Mouse (Mus musculus) retina, postnatal 1 day (tissue): Measurements from ENCODE around the gene Mogs.

Experiments
- DNase-seq: peaks from one replicate; pipeline ENCODE4 v3.0.0-alpha.2; 2012

Mogs gene

DNA sequence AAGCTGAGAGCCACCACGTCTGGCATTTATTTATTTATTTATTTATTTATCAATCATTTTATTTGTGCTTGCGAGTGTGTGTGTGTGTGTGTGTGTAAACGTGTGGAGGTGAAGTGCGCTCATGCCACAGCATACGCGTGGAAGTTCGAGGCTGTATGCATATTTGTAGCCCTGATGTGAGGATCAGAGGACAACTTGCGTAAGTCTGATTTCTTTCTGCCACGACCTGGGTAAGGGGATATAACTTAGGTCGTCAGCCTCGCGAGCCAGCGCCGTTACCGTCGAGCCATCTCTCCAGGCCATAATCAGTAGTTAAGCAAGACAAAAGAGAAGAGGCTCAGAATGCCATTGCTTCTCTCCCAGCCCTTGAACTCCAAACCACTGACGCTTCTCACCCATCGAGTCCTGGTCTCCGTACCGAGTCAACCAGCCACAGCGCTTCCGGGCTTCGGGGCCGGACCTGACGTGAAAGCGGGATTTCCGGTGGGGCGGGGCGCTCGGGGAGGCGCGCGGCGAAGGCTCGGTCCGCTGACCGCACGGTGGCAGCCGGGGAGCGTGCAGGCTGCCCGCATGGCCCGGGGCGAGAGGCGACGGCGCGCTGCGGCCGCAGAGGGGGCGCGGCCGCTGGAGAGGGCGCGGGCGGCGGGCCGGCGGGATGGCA, at the start of gene Mogs:
TSS of gene Mogs (plus strand) at position 486 of the 661 bp plus-strand sequence.
- DNase-seq: peak; percentile 94

DNA sequence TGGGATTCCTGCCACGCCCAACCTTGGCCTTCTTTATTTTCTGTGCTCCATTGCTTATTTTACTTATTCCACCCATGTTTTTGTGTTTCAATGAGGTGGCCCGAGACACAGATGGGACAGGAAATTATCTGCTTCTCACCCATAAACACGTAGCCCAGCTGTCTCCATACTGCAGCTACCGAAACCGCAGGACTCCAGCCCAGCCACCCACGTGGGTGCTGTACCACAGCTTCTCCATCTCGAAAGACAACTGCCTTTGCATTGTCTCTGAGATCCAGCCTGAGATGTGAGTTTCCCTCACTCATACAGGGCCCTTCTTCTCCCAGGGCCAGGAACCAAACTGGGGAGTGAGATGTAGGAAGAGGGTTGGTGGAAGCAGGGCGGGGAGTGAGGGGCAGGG, 49.3 kb upstream of the Mogs start:
- DNase-seq: no peak

DNA sequence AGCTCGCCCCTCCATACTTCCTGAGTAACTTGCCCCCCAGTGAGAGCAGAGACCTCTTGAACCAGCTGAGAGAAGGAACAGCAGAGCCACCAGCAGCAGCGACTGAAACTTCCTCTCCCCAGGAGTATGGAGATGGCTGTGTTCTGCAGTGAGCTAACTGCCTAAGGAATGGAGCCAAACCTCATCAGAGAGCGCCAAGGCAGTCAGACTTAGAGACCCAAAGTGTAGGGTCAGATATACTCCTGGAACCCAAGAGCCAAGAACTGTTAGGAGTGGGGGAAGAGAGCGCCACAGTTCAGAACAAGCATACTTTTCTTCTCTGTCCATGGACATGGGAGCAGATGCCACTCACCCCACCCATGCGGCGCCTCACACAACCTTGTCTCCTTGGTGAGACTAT, 48.9 kb upstream of the Mogs start:
- no peak for DNase-seq

DNA sequence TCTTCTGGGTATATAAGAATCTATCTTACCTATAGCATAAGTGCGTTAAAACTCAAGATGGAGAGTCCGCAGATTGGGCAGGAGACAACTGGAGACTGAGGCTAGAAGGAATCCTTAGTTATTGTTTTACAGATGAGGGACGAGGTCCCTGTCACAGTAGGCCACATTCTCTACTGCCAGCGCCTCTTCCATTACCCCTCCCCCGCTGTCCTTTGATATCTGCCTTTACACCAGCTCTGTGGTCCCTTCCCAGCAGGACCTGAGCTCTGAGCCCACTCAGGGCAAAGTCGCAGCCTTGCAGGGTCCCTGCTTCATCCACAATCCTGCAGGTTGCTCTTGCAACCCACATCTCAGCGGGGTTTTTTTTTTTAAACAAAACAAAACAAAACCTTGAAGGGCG, 47.1 kb upstream of the Mogs start:
- no peak for DNase-seq

DNA sequence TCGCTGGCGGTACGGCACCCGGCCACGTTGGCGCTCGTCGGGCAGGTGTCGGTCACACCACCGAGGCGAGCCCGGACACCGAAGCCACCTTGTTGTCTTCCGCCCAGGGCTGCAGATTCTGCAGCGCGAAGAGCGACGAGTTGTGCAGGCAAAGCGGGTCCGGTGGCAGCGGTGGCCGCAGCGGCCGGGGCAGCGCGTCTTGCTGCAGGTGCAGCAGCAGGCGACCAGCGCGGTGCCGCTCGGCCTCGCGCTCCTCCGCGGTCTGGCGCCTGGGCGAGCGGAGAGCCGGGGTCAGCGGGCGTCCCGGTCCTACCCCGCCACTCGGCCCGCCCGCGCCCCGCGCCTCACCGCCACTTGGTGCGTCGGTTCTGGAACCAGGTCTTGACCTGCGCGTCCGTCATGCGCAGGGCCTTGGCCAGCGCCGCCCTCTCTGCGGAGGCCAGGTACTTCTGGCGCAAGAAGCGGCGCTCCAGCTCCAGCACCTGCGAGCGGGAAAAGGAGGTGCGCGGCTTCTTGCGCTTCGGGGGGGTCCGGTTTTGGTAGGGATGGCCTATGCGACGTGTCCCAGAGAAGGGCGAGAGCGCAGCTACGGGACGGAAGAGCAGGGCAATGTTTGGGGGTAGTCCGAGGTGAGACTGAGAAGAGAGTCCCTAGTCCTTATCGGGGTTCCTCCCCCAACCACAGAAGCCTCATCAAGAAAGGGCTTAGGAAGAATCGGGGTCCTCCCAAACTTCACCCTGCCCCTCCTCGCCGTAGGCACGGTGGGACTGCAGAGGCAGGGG, 46.4 kb upstream of the Mogs start:
- peak; percentile 24 for DNase-seq

DNA sequence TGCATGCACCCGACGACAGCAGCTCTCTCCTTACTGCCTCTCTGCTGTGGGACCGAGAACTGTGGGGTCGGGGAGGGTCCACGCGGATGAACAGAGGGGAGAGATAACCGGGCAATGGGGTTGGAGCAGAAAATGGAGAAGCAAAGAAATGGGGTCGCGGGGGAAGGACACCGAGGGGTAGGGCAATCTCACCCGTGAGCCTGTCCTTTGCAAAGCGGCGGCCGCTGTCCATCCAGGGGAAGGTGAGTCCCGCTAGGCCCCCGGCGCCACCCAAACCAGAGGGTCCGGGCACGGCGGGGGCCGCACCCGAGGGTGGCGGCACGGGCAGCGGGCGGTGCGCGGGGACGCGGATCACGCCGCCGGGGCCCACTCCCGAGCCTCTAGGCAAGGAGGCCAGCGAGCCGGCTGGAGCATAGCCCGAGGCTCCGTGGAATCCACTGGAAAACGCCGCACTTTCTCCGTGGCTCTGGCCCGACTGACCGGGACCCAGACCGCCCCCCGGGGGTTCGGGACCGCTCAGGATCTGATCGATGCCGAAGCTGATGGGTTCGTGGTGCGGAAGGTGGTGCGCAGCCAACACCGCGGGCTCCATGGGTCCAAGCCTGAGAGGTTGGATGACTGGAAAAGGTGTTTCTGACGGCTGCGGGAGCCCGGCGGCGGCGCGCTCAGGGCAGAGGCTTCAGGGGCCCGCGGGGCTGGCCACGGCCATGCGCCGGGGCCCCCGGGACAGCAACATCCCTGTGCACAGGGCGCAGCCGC, 45.6 kb upstream of the Mogs start:
- no peak for DNase-seq

DNA sequence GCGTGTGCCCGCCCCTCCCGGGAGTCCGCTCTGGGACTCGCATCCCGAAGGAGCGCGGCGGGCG, 45.2 kb upstream of the Mogs start, which contains the start of gene Tlx2:
TSS of gene Tlx2 (minus strand) at position 47 of the 64 bp plus-strand sequence.
- DNase-seq: no peak

DNA sequence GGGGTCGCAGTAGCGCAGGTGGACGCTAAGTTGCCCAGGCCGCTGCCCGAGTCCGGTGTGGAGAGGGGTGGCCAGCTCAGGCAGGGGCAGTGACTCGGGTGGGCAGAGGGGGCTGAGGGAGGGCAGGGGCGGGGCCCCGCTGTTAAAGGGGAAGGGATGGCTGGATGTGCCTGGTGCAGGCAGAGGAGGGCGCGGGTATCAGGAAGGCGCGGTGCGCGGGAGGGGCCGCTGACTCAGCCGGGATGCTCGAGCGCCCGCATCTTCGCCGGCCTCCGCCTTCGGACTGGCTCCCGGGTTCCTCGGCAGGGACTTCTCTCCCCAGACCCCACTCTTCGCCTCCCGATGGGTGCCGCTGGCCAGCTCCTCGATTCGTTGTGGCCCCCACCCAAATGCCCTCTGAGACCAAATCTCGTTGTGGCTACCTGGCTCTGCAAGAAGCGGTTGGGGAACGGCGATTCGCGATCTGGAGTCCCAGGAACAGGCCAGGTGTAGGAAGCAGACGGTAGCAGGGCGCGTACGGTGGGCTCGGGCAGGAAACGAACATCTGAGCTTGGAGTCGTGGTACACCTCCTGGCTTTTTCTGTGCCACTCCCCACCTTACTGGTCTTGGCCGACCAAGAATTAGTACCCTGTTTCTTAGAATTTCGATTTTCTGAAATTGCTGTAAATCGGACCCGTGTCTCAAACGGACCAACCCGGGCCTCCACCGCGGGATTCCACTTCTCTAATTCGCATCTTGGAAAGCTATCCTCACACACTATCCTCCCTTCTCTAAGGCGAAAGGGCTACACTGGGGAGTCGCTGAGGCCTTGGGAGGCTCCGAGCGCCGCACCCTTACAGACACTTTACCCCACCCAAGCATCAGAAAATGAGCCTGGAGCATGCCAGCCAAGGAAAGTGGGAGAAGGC, 44.7 kb upstream of the Mogs start:
- peak; percentile 60 for DNase-seq

DNA sequence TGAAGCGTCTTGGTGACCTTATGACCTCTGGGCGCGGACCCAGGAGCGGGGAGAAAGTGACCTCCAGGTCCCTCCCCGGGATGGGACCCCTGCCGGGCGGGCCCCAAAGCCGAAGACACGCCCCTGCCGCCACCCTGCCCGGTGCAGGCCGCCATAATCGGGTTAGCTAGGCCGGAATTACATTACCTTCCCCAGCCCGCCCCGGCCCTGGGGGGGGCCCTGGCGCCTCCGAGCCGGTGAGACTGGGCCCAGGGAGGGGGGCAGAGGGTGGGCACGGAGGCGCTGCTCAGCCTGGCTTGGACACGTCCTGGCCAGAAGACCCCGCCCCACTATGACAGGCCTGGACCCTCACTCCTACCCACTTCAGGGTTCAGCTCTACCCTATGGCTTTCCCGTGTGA, 44.1 kb upstream of the Mogs start:
- peak; percentile 45 for DNase-seq

DNA sequence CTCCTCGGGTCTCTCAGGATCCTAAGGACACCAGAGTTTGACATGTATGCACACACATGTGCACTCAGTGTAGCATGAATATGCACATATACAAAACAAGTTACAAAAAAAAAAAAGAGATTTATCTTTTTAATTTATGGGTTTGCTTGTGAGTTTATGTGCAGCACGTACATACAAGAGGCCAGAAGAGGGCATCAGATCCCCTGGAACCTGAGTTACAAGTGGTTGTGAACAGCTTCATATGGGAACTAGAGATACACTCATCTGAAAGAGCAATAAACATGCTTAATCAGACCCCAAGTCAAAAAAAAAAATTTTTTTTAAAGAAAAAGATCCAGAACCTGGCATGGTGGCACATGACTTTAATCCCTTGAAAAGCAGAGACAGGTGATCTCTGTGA, 40.3 kb upstream of the Mogs start:
- no peak for DNase-seq

DNA sequence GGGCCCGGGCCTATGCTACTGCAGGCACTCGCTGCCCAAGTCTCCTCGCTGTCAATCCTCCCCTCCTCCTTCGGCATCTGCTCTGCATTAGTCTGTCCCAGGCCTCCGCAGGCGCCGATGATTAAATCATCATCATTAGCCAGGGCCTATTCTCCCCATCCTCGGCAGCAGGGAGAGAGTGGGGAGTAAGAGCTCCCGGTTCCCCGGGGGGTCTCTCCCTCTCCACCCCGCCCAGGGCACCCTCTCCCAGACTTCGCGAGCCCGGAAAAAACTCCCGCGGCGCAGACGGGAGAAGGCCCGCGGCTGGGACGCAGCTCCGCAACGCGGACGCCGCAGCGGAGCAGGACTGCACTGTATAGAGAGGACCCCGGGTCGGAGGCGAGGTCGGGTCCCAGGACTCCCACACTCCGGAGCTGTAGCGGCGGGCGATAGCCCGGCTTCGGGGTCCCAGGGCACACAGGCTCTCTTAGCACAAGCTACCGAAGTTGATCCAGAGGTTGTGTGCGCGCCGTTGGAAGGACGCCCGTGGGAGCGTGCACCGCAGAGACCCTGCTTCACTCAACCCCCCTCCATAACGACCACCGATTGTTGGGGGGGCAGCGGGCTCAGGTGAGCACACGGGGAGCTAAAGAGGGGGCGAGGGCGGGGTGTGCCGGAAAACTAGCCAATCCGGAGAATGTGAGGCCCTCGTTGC, 37.5 kb upstream of the Mogs start, which contains the start of gene Pcgf1:
TSS of gene Pcgf1 (plus strand) at position 240 of the 694 bp plus-strand sequence.
- peak; percentile 62 for DNase-seq

DNA sequence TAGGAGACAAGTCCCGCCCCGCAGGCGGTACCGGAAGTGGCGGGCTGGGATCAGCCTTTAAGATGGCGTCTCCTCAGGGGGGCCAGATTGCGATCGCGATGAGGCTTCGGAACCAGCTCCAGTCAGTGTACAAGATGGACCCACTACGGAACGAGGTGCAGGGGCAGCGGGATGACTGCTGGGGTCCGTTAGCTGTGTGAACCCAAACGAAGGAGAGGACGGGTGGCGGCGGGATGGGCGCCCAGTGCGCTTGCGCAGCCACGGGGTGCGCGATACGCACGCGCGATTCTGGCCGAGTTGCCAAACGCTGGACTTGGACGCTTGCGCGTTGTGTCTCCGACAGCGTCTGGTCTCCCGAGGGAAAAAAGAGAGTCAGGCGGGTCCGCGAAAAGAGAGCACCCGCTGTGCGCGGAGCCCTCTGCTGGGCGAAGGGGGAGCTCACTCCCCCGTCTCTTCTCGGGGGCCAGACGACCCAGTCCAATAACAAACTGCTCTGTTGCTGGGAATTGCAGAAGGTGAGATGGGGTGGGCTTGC, 36.9 kb upstream of the Mogs start:
- peak; percentile 98 for DNase-seq

DNA sequence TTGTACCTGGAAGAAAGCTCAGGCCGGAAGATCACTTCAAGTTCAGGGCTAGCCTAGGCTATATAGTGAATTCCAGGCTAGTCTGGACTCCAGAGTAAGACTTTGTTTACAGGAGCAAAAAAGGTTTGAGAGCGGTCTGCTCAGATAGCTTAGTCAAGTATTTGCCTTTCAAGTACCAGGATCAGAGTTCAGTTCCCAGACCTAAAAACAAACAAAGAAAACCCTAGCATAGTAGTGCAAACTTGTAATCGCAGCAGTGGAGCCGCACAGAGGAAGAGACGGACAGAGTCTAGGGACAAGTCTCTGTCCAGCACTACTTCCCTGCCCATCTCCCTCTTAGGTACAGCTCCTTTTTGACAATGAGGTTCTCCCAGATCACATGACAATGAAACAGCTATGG, 35.1 kb upstream of the Mogs start:
- no peak for DNase-seq

DNA sequence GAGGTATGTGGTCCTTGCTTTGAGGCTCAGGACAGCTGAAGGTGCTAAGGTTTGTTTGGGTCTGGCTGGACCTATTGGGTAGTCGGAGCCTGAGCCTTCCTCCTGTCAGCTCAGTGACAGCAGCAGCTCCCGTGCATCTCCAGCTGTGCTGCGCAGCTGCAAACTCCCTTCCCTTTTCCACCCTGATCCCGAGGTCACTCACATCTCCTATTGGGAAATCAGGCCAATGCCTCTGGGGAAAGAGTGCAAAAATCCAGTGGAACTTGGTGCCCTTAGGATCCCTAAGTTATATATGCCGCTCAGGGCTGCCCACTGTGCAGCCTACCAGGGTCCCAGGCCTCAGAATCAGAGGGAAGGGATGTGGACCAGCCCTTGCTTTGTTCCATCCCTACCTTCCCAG, 31.8 kb upstream of the Mogs start:
- DNase-seq: no peak

DNA sequence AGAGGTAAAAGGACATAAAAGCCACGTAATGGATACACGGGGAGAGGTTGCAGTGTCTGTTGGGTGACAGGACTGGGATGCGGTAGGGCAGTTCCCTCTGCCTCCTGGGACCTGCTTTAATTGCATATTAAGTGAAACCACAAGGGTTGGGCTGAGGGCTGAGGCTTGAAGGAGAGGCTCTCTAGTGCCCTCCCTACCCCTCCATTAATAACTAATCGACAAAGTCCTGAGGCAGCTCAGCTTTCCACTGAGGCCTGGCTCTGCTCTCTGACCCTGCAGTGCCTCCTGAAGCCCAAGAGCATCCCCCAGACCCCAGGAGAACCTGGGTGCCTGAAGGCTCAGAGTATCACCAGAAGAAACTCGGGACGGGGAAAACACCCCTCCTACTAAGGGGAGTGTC, 30.8 kb upstream of the Mogs start:
- no peak for DNase-seq

DNA sequence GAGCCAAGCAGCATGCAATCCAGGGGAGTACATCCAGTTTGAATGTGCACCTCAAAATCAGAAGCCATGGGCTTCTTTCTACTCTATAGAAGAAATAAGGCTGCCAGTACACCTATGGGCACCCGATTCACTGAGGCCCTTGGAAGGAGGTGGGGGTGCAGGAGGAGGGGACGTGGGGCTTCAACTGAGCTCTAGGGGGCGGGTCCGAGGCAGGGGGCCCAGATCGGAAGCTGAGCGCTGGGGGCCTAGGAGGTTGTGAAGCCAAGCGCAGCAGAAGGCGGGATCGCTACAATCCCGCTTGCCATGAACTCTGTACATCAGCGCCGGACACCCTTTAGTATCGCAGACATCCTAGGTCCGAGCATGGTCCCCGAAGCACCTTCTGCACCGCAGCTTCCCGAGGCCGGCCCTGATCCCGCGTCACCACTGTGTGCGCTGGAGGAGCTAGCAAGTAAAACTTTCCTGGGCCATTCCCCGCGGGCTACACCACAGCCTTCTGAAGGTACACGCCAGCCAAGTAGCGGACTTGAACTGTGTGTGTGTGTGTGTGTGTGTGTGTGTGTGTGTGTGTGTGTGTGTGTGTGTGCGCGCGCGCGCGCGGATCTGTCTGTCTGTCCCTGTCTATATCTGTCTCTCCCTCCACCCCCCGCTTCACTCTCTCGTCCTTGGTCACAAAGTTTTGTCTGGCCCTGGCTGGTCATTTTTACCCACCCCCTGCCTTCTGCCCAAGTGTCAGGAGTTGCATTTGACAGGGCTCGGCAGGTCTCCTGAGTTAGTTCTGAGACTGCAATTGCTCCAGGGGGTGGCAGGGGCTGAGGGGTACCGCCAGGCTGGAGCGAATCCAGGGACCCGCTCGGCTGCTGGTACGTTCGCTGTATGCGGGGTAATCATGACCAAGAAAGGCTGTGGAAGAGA, 28.9 kb upstream of the Mogs start, which contains the start of gene Lbx2:
TSS of gene Lbx2 (plus strand) at position 247 of the 915 bp plus-strand sequence.
- no peak for DNase-seq

DNA sequence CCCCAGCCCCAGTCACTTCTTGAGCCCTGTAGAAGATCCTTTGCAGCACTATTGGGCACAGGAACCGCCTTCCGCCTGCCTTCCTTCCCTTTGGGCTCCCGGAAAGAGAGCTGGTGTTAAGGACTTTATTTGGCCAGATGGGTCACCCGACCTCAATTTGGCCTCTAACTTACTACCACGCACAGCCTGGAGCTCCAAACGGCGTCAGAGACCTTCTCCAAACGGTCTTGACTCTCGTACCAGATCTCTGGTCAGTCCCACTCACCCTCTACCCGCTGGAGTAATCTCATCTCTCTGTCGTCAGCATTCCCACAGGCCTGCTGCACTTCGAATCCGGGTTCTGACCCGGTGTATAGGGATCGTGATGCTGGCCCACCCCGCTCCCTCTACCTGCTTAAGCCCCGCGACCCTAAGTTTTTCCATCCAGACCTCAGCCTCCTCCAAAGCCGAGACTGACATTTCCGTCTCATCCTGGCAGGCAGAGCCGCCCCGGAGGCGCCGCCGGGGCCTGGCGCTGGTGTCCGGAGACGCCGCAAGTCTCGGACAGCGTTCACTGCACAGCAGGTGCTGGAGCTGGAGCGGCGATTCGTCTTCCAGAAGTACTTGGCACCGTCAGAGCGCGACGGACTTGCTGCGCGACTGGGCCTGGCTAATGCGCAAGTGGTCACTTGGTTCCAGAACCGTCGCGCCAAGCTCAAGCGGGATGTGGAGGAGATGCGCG, 27.9 kb upstream of the Mogs start:
- no peak for DNase-seq

DNA sequence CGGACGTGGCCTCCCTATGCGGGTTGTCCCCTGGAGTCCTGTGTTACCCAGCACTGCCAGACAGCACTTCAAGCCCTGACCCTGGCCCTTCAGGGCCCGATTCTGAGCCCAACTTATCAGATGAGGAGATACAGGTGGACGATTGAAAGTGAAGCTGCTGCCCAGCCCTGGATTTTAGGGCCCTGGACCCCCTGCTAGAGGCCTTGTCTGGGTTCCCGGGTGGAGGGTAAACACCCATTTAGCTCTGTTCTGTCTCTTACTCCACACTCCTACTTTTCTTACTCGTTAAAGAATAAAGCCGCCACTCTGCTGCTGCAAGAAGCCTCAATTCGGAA, 27.4 kb upstream of the Mogs start:
- DNase-seq: no peak

DNA sequence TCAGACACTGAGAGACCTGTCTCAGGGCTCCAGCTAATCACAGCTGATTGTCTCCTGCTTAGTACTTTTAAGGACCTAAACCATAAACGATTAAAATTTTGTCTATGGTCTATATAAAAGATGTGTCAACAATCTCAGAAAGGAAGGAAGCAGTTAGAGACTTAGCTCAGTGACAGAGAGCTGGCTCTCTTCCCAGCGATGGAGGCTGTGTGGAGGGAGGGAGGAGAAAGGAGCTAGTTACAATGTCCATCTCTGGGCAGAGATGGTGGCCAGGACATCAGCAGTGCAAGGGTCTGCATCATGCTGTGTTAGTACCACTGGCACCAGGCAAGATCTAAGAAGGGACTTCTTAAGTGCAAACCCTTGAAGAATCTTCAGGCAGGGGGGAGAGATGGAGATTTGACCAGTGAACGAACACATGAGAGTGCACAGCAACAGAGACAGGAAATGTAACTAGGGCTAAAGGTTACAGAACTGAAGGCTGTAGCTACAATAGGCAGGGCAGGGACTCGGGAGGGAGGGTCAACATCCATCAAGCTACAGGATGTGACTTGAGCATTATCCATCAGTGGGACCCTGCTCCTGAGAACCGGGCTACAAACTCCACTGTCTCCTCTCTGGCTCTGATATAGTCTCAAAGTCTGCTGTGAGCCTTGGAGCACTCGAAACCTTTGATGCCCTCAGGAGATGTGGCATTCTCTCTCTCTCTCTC, 22.7 kb upstream of the Mogs start:
- no peak for DNase-seq

DNA sequence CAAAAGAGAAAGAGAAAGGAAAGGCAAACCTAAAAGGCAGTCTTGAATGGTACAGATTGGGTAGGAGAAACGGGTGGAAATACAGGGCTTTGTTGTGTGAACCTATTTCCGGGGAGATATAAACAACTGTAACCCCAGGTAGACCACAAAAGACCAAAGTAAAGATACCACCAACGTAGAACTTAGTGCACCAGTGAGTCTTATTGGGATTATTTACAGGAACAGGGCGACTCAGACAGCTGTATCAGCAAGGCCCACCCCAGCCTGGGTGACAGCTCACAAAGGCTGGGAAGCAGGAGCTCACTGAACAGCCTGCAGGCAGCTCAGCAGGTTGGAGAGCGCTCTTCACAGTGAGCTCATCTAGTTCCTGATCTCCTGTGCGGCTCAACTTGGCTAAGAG, 19.3 kb upstream of the Mogs start:
- DNase-seq: no peak
